Mouse (Mus musculus) cerebellum, adult 9-10 months (tissue): ENCODE measurements at regions not wholly inside any gene's neighbourhood (a gene's known extent, or its start where the extent isn't known, plus 50 kb on each side); places are given as distances from the start of the nearest gene placed in this dataset.
"Not testable (repeated sequence)": the region's sequence is repeated elsewhere in the genome, so short reads cannot be mapped to it uniquely, and the experiment has no call there.

ENCODE experiments used
- DNase-seq: peaks from one replicate; pipeline ENCODE4 v3.0.0; 2022

DNA sequence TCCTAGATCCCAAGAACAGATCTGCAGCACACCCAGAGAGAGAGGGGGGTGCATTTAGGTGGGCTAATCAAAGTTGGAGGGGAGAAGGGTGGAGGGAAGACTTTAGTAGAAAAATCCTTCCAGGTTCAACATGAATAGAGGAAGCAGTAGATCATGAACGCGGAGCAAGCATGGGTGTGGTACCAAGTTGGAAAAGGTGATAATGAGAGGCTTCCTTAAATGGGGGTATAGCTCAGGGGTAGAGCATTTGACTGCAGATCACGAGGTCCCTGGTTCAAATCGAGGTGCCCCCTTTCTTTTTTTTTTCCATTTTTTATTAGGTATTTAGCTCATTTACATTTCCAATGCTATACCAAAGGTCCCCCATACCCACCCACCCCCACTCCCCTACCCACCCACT lies 54.0 kb upstream of the Krba1 start:
- not testable (repeated sequence) for DNase-seq

GRCm38 (mm10) chr6:48336964-48337363 lies 58.4 kb upstream of the Krba1 start:
- not testable (repeated sequence) for DNase-seq

DNA sequence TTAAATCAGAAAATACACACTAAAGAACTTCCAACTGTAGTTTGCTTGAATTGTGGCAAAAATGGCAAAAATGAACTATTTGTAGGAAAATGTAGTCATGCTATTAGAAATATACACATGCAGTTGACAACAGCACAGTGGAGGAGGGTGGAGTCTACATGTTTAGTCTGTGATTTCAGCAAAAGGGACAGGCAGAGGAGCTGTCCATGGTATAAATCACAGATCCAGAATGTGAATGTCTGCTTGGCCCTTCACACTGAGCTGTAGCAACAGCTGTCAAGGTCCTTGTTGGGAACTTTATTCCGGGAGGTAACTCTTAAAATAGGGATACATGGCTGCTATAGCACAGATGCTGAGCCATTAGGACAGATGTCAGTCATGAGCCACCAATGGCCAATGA lies 107.4 kb upstream of the Krba1 start:
- no peak for DNase-seq

- DNase-seq: not testable (repeated sequence)
Observed at GRCm38 (mm10) chr6:48279646-48280045, 115.7 kb upstream of the Krba1 start.

DNA sequence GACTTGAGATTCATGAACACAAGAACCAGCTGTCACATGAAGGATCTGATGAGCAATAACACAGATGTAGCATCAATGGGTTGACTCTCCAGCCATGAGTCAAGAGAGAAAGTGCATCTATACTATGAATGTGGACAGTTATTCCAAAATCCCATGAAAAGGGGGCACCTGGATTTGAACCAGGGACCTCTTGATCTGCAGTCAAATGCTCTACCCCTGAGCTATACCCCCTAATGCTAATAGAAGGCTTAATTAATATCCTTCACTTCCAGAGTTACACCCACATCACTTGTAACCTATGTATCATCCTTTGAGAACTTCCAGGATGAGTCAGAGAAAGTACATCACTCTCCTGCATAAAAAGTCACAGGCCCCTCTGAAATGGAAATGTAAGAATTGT lies 133.8 kb upstream of the Krba1 start:
- not testable (repeated sequence) for DNase-seq

- not testable (repeated sequence) for DNase-seq
Observed at GRCm38 (mm10) chr6:48252989-48253388, 142.4 kb upstream of the Krba1 start.

DNA sequence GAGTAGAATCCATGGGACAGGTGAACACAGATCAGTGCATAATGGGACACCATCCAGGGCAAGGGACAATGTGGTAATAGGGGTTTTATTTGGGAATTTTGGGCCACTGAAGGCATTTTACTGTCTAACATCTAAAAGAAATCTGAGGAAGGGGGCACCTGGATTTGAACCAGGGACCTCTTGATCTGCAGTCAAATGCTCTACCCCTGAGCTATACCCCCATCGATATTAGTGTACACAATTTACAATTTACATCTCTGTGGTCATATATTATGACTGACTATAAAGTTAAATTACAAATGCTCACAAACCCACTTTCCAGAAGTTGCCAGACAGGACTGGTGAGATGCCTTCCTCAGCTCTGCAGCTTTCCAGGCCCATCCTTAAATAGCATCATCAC lies 143.4 kb upstream of the Krba1 start:
- DNase-seq: no peak

DNA sequence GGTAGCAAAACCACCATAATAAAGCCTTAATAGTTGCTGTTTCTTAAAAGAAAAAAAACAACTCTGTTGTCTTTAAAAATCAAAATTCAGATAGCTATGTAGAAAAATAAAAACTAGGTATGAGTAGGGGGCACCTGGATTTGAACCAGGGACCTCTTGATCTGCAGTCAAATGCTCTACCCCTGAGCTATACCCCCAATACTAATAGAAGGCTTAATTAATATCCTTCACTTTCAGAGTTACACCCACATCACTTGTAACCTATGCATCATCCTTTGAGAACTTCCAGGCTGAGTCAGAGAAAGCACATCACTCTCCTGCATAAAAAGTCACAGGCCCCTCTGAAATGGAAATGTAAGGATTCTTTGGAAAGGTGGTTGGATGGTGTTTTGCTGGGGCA lies 151.2 kb upstream of the Krba1 start:
- not testable (repeated sequence) for DNase-seq

- no peak for DNase-seq
Observed at GRCm38 (mm10) chr6:48227431-48227830, 141.0 kb upstream of the Zfp746 start.

DNA sequence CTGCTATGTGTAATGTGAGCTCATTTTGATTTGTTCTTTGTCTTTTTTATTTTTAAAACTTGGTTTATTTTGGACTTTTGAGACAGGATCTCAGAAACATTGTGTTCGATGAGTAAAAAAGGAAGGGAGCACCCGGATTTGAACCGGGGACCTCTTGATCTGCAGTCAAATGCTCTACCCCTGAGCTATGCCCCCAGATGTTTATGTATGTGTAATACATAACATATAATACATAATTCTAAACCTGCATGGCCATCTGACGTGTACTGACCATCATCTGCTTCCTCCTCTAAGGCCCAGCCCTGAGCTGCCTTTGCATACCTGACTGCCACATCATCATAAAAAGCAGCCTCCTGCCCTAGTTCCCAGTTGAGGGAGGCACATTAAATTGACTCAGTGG lies 137.8 kb upstream of the Zfp746 start:
- no peak for DNase-seq

DNA sequence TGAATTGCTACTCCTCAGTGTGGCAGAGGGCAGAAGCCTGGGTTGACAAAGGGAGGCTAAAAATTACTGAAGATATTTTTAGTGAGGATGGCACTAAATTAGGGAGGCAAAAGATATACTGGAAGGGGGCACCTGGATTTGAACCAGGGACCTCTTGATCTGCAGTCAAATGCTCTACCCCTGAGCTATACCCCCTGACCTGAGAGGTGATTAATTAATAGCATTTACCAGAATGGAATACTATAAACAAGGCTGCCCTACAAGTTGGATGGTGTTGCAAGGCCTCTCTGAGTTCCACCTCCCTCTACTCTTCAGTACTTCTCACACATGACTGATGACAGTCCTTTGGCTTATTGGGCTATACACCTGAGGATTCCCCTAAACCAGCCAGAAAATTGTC lies 136.6 kb upstream of the Zfp746 start:
- no peak for DNase-seq

DNA sequence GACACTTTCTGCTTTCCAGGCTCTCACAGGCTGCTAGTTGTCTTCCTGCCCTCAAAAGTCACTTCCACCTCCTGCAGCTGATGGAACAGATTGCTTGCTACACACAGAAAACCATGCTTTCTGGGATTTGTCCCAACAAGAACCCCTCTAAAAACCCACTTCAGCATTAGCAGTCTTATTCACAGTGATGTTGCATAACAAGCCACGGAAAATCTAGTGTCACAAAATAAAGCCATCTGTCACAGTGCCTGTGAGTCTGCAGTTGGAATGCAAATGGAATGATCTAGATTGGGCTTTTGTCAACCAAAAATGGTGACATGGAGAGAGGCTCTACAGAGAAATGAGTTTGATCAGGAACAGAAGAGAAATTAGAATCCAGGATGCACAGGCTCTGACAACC lies 135.4 kb upstream of the Zfp746 start:
- DNase-seq: peak; percentile 73

- no peak for DNase-seq
Observed at GRCm38 (mm10) chr6:48215212-48215611, 128.8 kb upstream of the Zfp746 start.

- no peak for DNase-seq
Observed at GRCm38 (mm10) chr6:48209739-48210138, 123.3 kb upstream of the Zfp746 start.

DNA sequence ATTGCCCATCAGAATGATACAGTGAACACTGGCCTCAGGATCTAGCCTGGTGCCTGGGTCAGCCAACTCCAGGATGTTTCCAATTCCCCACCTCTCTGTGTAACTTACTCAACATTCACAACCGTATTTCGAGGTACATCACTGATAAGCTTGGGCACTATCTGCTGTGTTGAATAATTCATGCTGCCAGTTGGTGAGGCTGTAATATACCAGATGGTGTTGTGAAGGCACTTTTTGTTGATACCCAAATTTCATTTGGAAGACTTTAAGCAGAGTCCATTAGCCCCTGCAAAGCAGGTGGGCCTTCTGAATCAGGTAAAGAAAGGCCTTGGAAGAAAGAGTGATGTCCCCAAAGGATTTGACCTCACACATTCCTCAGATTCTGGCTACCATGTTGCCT lies 122.7 kb upstream of the Zfp746 start:
- DNase-seq: no peak

- no peak for DNase-seq
Observed at GRCm38 (mm10) chr6:48205722-48206121, 119.3 kb upstream of the Zfp746 start.

DNA sequence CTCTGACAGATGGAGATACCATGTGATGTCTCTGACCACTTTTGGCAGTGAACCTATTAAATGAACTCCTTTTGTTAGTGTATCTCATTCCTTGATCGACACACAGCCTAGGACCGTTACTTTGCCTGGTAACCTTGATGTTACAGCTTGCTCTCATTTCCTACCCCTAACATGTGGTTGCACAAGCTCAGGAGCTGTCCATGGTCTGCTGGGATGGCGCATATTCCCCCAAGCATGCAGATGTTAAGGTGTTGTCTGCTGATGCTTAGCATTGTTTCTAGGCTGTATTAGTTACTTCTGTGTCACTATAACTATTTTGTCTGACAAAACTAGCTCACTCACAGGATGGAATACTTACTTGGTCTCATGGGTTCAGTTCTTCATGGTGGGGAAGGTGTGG lies 113.6 kb upstream of the Zfp746 start:
- no peak for DNase-seq

DNA sequence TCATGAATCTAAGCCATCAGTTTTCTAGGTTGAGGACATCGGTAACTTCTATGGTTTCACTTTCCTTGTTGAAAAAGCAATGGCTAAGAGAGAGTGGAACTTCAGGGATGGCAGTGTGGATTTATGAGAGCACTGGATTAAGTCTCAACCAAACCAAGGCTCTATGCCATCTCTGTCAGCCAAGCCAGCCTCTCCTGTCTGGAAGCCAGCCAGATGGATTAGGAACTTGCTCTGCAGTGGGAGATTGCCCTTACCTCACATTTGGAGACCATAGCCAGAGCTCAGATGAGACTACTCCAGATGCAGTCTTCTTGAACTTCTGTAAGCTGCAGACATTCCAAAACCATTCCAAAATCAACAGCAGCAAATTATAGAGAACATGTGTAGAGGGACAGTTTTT lies 112.4 kb upstream of the Zfp746 start:
- no peak for DNase-seq

GRCm38 (mm10) chr6:48197696-48198378 lies 111.4 kb upstream of the Zfp746 start:
- DNase-seq: no peak

DNA sequence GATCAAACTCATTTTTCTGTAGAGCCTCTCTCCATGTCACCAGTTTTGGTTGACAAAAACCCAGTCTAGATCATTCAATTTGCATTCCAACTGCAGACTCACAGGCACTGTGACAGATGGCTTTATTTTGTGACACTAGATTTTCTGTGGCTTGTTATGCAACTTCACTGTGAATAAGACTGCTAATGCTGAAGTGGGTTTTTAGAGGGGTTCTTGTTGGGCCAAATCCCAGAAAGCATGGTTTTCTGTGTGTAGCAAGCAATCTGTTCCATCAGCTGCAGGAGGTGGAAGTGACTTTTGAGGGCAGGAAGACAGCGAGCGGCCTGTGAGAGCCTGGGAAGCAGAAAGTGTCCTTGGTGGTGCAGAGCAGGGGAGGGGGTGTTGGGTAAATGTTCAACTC lies 102.0 kb upstream of the Zfp746 start:
- DNase-seq: not testable (repeated sequence)

DNA sequence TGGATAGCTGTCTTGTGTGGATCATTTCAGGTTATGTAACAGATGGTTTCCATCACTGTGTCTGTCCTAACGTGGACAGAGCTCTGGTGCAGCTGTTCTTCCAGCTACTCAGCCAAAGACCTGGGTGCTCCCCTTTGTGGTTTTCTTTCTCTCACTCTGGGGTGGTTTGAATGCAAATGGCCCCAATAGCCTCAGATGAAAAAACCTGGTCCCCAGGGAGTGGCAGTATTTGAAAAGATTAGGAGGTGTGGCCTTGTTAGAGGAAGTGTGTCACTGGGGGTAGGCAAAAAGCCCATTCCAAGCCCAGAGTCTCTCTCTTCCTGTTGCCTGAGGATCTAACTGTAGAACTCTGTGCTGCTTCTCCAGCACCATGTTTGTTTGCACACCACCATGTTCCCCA lies 98.9 kb upstream of the Zfp746 start:
- no peak for DNase-seq

DNA sequence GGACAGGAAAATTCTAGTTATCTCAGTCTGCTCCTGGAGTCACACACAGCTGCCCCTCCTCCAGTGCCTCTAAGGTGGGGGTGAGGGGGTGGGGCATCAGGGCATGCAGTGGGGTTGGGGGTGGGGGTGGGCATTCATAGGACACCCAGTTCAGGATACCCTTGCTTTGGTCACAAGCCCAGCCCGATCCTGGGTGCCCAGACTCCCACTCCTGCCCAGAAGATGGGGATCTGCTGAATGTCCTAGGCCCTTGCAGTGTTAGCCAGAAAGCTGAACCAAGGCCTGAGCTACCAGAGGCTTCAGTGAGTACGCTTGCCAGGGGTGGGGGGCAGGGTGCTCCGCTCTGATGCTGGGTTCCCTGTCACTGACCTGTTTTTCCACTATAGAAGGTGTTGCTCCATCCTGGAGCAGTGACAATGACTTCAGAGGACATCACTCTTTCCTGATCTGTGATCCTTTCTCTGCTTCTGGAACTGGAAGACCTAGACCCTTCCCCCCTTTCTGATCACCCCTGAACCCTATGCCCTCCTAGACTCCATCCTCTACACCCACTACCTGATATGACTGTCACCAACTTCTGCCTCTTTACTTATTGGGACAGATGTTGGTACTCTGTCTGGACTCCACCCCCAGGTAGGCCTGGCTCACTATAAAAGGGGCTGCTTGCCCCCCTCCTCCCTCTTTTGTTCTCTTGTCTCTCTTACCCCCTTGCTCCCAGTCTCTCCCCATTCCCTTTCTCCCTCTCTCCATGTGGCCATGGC lies 92.1 kb upstream of the Zfp746 start:
- peak; percentile 28 for DNase-seq

- DNase-seq: peak; percentile 87
Observed at GRCm38 (mm10) chr6:48177936-48178335, 91.5 kb upstream of the Zfp746 start.

GRCm38 (mm10) chr6:48175234-48175633 lies 88.8 kb upstream of the Zfp746 start:
- no peak for DNase-seq

DNA sequence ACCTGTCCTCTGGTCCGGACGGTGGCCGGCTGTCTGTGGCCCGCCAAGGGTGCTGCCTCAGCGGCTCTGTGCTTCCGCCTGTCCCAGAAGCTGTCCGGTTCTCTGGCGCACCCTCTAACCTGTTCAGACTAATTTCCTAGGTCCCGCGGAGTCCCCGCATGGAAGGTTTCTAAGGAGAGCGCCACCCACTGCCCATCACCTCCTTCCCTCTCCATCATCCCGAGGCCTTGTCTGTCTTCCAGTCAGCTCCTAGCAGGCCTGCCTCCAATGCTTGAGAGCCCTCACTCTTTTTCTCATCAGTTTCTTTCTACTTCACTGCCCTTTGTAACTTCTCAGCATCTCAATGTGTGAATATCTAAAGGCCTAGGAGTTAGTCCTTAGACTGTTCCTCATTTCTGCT lies 86.4 kb upstream of the Zfp746 start:
- DNase-seq: not testable (repeated sequence)
